ENCODE assay signal across 15 mouse cellular contexts in the genomic region with DNA sequence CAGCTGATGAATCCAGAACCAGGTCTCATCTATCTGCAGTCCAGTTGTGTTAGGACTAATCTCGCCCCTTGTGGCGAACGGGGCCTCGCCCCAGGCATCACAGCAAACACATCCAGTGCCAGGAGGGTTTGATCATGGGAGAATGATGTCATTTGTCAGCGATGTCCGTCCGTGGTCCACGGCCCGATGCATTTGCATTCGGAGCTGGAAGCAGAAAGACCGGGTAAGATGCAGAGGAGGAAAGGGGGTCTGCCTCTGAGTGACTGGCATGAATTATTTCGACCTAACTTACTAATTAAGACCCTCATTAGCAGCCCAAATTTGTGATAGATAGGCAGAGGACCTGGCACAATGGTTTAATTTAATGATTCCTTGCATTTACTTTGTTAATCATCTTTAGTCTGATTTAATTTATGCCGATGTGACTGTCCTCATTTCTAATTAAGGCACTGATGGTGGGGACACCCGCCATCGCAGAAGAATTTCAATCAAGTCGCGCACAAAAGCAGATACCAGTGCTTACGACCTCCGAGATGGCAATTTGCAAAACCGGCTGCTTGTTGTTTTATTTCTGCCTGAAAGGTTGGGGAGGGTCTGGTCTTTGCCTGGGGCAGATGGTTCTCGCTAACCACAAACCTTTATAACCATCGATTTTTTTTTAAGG.
DNase-seq lines count a peak whose midpoint lies in the region; ATAC-seq and TF ChIP-seq lines count a peak whose summit lies in the region.
"Had no signal": no experiment of that assay in that cellular context is flagged by ENCODE, and none has a peak within 500 bp of the region (broad histone marks: within the 10 kb centered on the region; RNA-seq: fewer than 3 reads in every experiment).

No protein-coding gene starts in this region.

- H3K36me3 ChIP-seq in hindbrain, postnatal 0 days (ENCODE audit: insufficient read depth, low read length) = no peaks in the 10 kb centered on the region
- H3K36me3 ChIP-seq in stomach, postnatal 0 days (ENCODE audit: control insufficient read depth, insufficient read depth, low read length) = no peaks in the 10 kb centered on the region
- H3K36me3 ChIP-seq: heart, embryonic 12.5 days; limb, embryonic 12.5 days had no signal

- no peak overlapping the region for H3K4me3 ChIP-seq in hindbrain, postnatal 0 days (ENCODE audit: low read length)
- H3K4me3 ChIP-seq in stomach, postnatal 0 days (ENCODE audit: low read depth, low read length) = no peak overlapping the region
- H3K4me3 ChIP-seq: heart, embryonic 12.5 days; limb, embryonic 12.5 days had no signal

- DNase-seq in cerebellum, adult 11-12 months = peak; percentile 9
- no peak for DNase-seq in cerebellum, postnatal 25 days
- peak; percentile 9 to 24 for DNase-seq in left cerebral cortex, adult 18-20 months (ENCODE audit: low spot score in 2 of 2)
- no peak for DNase-seq in left cerebral cortex, postnatal 10 days (ENCODE audit: extremely low spot score in 1 of 2, low spot score in 2 of 2)
- no peak for DNase-seq in hindbrain, postnatal 0 days (ENCODE audit: low spot score)
- DNase-seq in retina, postnatal 1 day = peak; percentile 93
- no peak for DNase-seq in stomach, postnatal 0 days (ENCODE audit: low spot score)
- no peak for DNase-seq in adrenal gland, adult 18-20 months (ENCODE audit: low spot score in 2 of 2)
- DNase-seq: adrenal gland, postnatal 10 days; cerebellum, postnatal 36 days; lung, postnatal 10 days; spleen, adult 18-20 months had no signal

- no peak overlapping the region for H3K4me2 ChIP-seq in hindbrain, postnatal 0 days (ENCODE audit: low read depth, low read length)
- H3K4me2 ChIP-seq in stomach, postnatal 0 days (replicated peaks; ENCODE audit: low read depth) = no peak overlapping the region
- H3K4me2 ChIP-seq: heart, embryonic 12.5 days; limb, embryonic 12.5 days had no signal

- ATAC-seq in hindbrain, postnatal 0 days = 0 out of 2 replicates have a peak, but pooled peaks have one; percentile 4
- no peak for ATAC-seq in stomach, postnatal 0 days (ENCODE audit: low FRiP score, low TSS enrichment)
- ATAC-seq: intestine, postnatal 0 days had no signal

- H3K27ac ChIP-seq in hindbrain, postnatal 0 days = no peak overlapping the region
- H3K27ac ChIP-seq in stomach, postnatal 0 days (replicated peaks) = no peak overlapping the region
- H3K27ac ChIP-seq: limb, embryonic 12.5 days had no signal

- no peaks in the 10 kb centered on the region for H3K9me3 ChIP-seq in hindbrain, postnatal 0 days (ENCODE audit: low read length)
- no peaks in the 10 kb centered on the region for H3K9me3 ChIP-seq in stomach, postnatal 0 days (ENCODE audit: control insufficient read depth, low read length)
- H3K9me3 ChIP-seq: heart, embryonic 12.5 days; limb, embryonic 12.5 days had no signal

- H3K4me1 ChIP-seq in hindbrain, postnatal 0 days (ENCODE audit: insufficient read depth, low read length) = no peaks in the 10 kb centered on the region
- no peaks in the 10 kb centered on the region for H3K4me1 ChIP-seq in stomach, postnatal 0 days (replicated peaks; ENCODE audit: control insufficient read depth, insufficient read depth)
- H3K4me1 ChIP-seq: heart, embryonic 12.5 days; limb, embryonic 12.5 days had no signal

- intact Hi-C loops in left cerebral cortex, postnatal 10 days (cut with DNase I) = no loop called here

- WGBS in hindbrain, postnatal 0 days = 30% methylated on average over 22 of the region's 22 CpGs
- WGBS in stomach, postnatal 0 days = 63% methylated on average over 22 of the region's 22 CpGs

- H3K27me3 ChIP-seq in hindbrain, postnatal 0 days (ENCODE audit: insufficient read depth, low read length) = no peaks in the 10 kb centered on the region
- no peaks in the 10 kb centered on the region for H3K27me3 ChIP-seq in stomach, postnatal 0 days (ENCODE audit: control insufficient read depth, insufficient read depth, low read length)

- H3K9ac ChIP-seq in hindbrain, postnatal 0 days (replicated peaks; ENCODE audit: low read length) = no peak overlapping the region
- H3K9ac ChIP-seq in stomach, postnatal 0 days (ENCODE audit: low read length) = no peak overlapping the region
- H3K9ac ChIP-seq: heart, embryonic 12.5 days; limb, embryonic 12.5 days had no signal

- no peak for TF ChIP-seq CTCF in hindbrain, postnatal 0 days (IDR thresholded peaks at IDR 0.05; ENCODE audit: low read depth)
- TF ChIP-seq CTCF in stomach, postnatal 0 days (IDR thresholded peaks at IDR 0.05; ENCODE audit: low read depth) = no peak

- no peak for TF ChIP-seq EP300 in stomach, postnatal 0 days (optimal IDR thresholded peaks at IDR 0.05)

Comparison
In these comparisons a context has a peak if more than half of its experiments do, and no peak if none do; other contexts are left out.
1. DNase-seq: peak in cerebellum, adult 11-12 months (single experiment), left cerebral cortex, adult 18-20 months (2 of 2) and retina, postnatal 1 day (single experiment); none in cerebellum, postnatal 25 days (0 of 2), left cerebral cortex, postnatal 10 days (0 of 2), hindbrain, postnatal 0 days (single experiment), stomach, postnatal 0 days (single experiment) and adrenal gland, adult 18-20 months (0 of 2).